Mouse (Mus musculus) mouse embryonic stem cell (cell line): ENCODE measurements around the gene Spin2c.

Source experiments
- in situ Hi-C, 2 experiments: fragments of 300-500 bp; cut with MboI; formaldehyde crosslinking; loops; 1 replicate in 1 of 2; 3 replicates in 1 of 2; pipeline ENCODE4 v1.14.3; 2019 to 2020; ENCODE audit warnings: low sequenced_read_pairs in 2 of 2, low pct_unique_long_range_greater_than_20kb in 1 of 2, mixed read lengths in 1 of 2; ENCODE audit not compliant: unreplicated experiment in 1 of 2

Gene Spin2c

GRCm38 (mm10) chrX:153831951-153832561, at the start of gene Spin2c:
TSS of gene Spin2c (plus strand) at chrX:153832225.
- in situ Hi-C loops, result no loop called here

GRCm38 (mm10) chrX:153832606-153833005, 581 bp downstream of the Spin2c start:
- in situ Hi-C loops, result no loop called here
